Mouse (Mus musculus) A20 (cell line): ENCODE measurements around the gene Yipf1.

Source experiments
- DNase-seq: peaks from one replicate; pipeline ENCODE4 v3.0.0-alpha.2; 2011; ENCODE audit warnings: low read depth, low spot score

The Yipf1 gene

DNA sequence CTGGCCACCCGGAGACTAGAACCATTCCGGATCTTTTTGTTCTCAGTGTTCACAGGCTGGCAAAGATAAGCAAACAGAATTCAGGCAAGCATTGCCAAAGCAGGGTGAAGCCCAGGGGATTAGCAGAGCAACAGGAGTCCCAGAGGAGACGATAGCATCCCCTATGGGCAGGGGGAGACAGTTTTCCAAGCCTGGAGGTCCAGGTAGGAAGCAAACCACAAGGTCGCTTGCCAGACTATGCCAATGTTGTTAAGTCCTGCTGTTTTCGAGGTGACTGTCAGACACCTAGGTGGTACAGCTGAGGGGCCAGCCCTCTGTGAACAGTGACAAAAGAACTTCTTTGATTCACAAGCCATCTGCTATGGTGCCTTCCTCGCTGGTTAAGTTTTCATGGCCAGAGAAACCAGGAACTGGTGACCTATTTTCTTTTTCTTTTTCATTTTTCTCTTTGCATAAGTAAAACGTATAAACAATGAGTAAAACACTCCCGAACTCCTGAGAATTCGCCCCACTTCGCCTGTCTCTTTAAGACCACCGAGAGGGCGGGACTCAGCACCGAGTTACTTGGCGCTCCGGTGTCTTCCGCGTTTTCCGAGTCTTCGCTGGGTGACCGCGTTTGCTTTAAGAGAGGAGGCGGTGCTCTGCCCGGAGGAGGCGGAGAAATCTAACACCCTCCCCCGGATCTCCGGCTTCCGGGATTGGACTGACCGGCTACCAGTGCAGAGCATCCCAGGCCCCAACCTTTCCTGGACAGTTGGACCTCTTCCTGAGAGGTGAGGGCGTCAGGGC, at the start of gene Yipf1:
TSS of gene Yipf1 (plus strand) at position 674 of the 789 bp plus-strand sequence.
- DNase-seq = peak; percentile 90

DNA sequence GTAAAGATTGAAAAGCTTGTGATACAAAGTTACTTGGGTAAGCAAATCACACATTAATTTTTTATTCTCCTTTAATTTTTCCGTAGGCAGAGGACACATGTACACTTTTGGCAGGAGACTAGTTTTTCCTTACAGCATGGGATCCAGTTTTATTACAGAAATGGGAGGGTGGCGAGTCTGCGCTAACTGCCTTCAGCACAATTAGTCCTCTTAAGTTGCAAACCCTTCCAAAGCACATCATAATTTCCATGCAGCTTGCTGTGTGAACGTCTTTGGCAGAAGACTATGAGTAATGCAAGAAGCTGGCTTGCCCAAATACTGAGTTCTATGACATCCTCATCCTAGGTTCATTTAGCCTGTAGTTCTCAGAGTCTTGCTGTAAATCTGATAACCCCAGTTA, 40.5 kb upstream of the Yipf1 start:
- DNase-seq = no peak

DNA sequence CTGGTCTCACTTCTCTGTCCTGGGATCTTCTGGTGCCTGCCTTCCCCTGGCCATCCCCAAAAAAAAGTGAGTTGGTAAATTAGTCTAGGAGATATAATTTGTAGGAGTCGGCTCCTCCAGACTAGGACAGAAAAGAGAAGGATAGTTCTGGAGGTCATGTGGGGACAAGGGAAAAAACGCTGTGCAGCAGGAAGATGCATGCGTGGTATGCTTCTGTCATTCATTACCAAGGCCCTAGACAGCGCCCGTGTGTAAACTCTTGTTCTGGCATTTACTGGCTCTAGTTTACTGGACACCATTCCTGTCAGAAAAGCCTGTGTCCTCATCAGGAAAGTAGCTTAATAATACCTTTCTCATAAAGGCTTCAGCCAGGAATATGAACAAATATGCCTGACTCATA, 39.7 kb upstream of the Yipf1 start:
- no peak for DNase-seq

DNA sequence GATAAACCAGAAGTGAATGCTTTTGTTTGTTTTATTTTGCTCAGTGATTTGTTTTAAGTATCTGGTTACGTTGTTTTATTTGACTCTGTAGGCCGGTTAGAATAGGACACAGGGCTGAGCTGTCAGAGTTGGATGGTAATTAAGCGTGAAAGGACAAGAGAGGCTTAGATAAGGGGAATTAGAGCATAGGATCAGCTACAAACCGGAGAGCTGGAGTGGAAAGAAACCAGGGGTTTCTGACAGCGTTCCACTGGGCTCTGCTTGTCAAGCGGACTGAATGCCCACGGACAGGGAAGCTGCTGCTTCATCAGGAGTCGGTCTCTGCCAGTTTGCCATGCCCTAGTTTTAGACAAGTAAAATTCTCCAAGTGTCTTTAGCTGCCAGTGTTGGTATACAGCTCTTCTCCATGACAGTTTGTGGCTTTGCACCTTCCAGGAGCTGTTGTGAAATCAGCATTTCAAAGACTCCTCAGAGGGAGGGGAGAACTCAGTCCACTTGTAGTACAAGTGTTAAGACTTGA, 35.9 kb upstream of the Yipf1 start:
- no peak for DNase-seq

DNA sequence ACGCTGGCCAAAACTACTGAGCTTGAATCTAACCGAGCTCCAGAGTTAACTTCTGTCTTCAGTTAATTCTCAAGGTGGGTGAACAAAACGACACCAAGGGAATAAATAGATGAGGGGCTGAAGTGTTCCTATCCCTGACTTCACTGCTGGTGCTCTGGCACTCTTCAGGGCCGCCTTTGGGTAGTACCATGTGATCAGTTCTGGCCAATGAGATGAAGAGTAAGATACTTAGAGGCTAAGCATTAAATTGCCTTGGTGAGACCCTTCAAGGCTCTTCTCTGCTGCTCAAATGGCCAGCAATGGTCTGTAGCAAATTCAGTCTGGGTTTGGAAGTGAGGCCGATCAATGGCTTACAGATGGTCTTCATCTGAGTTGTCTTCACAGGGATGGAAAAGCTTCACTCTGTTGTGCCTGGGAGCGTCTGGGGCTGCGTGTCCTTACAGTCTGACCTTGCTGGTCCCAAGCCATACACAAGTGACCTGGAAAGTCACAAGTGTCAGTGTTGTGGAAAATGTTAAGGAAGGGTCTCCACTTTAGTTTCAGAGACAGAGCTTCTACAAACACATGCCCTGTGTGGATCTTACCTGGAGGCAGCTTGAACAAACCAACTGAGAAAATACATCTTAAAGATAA, 33.2 kb upstream of the Yipf1 start:
- DNase-seq = no peak

- DNase-seq = peak; percentile 45
These were observed 28.5 kb upstream of the Yipf1 start for GRCm38 (mm10) chr4:107285446-107286200.

- no peak for DNase-seq
These were observed 27.8 kb upstream of the Yipf1 start for GRCm38 (mm10) chr4:107286386-107286785.

- DNase-seq = no peak
These were observed 26.6 kb upstream of the Yipf1 start for GRCm38 (mm10) chr4:107287517-107287916.

DNA sequence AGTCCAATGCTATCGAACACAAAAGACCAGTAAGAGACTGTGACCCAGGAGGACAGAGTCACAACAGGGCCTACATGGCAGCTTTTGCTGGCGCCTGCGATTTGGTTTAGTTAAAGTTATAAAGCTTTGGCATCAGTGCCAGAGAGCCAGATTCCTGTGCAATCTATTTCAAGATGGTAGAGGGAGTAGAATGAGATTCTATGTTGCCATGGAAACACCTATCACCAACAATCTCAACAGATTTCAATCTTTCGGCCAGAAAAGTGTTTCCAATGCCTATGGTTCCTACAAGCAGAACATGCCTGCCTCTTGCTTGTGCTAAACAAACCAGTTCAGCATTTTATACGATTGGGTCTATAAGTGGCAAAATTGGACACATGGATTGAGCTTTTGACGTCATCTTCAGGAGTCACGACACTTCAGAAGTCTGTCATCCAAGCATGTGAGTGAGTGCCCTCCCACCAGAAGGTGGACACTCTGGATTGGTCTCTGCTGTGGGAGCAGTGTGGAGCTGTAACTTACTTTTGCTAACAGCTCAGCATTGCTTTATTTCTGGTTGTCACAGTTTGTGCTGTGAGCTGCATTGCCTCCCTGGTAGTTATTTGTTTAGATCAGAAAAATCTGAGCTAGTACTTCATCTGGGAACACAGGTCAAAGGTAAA, 22.4 kb upstream of the Yipf1 start:
- no peak for DNase-seq

- no peak for DNase-seq
These were observed 21.9 kb upstream of the Yipf1 start for GRCm38 (mm10) chr4:107292273-107292662.

DNA sequence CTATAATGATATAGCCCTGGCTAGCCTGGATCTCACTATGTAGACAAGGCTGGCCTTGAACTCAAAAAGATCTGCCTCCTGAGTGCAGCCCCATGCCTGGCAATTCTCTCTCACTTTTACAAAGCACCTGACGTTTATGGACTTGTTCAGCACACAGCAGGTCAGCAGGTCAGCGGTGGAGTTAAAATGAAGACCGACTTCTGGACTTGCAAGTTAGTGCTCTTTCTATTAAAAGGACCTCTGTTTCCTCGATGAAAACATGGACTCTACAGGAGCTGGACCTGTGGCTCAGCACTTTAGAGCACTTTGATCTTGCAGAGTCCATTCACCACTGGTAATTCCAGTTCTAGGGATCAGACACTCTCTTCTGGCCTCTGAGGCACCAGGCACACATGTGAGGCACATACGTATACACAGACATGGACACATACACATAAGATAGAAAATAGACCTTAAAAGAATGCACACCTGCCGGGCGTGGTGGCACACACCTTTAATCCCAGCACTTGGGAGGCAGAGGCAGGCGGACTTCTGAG, 16.0 kb upstream of the Yipf1 start:
- no peak for DNase-seq

GRCm38 (mm10) chr4:107299779-107300340, 14.3 kb upstream of the Yipf1 start:
- DNase-seq = no peak

DNA sequence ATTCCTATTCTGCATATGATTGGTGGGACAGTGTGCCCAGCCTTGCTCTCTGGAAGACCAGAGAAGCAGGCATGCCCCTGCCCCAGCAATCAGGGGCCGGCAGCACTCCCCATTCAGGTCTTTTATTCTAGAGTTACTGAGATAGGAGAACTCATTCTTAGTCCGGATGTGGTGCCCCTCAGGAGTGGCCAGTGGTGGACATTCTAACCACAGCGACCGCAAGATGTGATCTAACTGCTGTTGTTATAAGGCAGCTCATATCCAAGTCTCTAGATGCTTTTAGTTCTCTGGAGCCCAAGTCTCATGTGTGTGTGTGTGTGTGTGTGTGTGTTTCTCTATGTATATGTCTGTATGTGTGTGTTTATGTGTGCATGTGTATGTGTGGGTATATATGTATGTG, 13.8 kb upstream of the Yipf1 start:
- no peak for DNase-seq

GRCm38 (mm10) chr4:107300902-107301555, 13.1 kb upstream of the Yipf1 start:
- no peak for DNase-seq

DNA sequence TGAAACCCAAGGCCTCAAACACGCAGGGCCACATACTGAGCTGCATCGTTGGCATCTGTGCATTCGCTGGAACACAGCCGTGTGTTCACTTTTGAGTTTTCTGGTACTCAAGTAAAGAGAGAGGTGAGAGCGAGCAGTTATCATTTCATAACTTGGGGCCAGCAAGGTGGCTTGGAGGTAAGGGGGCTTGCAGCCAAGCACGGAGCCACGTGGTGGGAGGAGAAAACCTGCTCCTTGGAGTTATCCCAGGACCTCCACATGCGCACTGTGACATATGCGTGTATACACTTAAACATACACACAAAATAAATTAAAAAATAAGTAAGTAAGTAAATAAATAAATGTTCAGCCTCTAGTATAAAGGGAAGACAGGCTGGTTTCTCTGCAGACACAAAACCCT, 11.9 kb upstream of the Yipf1 start:
- DNase-seq = no peak

- DNase-seq = peak; percentile 43
These were observed 11.3 kb upstream of the Yipf1 start for GRCm38 (mm10) chr4:107302832-107303231.

- DNase-seq = no peak
These were observed 10.6 kb upstream of the Yipf1 start for GRCm38 (mm10) chr4:107303531-107303930.

DNA sequence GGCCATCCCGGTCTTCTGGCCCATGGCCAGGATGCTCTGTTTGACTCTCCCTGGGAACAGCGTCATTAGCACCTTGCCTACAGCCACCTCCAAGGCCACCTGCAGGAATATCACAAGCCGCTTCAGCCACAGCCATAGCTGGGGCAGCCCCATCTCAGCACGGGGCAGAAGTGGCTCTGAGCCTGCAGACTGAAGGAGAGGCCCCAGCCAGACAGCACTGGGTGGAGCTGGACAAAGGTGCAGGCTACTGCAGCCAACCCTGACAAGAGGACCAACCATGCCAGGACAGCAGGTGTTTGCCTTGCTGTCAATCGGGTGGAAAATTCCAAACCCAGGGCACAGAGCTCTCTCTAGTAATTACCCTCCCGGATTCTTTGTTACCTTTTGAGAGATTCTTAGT, 7.2 kb upstream of the Yipf1 start, which contains the start of gene Dio1:
TSS of gene Dio1 (minus strand) at position 204 of the 400 bp plus-strand sequence.
- DNase-seq = peak; percentile 35

DNA sequence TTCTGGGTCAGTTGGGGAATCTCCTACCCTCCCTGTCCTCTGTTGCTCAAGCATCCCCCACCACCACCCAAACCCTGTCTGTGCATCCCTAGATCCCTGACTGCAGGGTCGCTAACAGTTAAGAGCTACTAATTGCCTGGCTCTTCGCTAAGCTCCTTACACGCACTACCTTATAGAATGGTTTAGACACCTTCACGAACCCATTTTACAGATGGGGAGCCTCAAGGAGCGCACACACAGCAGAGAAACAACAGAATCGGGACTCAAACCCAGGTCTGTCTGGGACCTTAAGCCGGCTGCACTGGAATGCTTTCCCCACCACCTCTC, 279 bp downstream of the Yipf1 start:
- DNase-seq = no peak

GRCm38 (mm10) chr4:107318646-107319045, 4.5 kb downstream of the Yipf1 start:
- no peak for DNase-seq

GRCm38 (mm10) chr4:107321041-107321440, 6.9 kb downstream of the Yipf1 start:
- peak; percentile 44 for DNase-seq
